Mouse (Mus musculus) cerebellum, postnatal 25 days (tissue): ENCODE data around the gene Atp6v1b1.

Source experiments
- DNase-seq, 2 experiments: peaks; one replicate each; pipeline ENCODE4 v3.0.0; 2021; ENCODE audit warnings: mixed read lengths in 2 of 2

Atp6v1b1 gene

DNA sequence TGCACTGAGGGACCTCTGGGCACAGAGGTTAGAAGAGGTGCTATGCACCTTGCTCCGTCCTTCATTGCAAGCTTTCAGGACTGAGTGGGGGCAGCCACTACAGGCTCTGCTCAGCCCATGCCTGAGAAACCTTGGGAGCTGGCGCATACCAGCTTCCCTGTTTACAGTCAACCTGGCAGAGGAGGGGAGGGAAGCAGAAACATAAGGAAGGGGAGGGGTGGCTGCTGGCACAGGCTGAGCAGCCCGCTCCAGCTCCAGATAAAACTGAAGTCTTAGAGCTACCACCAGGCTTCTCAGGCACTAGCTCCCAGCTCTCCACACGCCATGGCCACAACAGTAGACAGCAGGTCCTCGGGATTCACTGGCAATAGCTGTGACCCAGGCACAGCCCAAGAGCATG lies at the start of gene Atp6v1b1:
TSS of gene Atp6v1b1 (plus strand) at position 230 of the 400 bp plus-strand sequence.
- no peak for DNase-seq

DNA sequence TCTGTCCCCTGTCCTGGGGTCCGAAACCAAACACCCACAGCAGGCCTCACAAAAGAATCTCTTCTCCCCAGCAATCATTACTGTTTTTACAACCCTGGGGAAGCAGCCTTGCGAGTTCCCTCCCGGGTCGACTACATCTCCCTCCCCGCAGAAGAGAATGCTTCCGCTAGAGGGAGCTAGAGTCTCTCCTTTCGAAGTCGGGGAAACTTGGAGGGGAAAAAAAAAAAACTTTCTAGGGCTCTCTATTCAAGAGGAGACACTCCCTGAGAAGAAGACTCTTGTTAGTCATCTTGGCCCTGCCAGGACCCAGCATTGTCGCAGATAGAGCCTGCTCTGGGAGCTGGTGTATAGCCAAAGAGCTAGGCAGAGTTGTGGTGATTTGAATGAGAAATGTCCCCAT lies 49.0 kb upstream of the Atp6v1b1 start:
- peak; percentile 30 to 62 for DNase-seq

DNA sequence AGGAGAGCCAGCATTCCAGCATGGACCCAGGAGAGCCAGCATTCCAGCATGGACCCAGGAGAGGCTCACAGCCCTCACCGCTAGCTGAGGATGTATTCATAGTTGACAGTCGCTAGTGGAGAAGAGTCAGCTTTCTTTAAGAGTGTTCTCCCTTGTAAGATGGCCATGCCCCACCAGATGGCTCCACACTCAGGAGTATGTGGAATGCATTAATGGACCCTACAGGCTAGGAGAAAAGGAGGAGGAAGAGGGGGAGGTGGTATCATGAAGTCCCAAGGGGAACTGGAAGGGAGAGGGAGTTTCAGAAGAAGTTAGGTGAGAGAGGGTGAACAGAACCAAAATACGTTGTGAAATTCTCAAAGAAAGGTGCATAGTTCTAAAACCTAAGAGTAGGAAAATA lies 47.1 kb upstream of the Atp6v1b1 start:
- DNase-seq: no peak

DNA sequence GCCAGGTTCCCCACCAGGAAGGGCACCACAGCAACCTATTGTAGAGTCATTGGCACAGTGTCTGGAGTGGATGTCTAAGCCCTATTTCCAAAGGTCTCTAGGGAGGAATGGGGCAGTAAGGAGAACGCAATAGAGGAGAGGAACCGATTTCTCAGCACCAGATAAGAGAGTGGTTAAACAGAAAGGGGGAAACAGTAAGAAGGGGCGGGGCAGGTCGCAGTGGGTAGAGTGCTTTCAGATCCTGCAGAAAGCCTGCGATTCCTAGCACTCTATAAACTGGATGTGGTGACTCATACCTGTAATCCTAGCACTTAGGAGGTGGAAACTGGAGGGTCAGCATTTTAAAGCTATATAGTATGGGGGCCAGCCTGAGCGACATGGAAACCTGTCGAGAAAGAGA lies 46.1 kb upstream of the Atp6v1b1 start:
- no peak for DNase-seq

DNA sequence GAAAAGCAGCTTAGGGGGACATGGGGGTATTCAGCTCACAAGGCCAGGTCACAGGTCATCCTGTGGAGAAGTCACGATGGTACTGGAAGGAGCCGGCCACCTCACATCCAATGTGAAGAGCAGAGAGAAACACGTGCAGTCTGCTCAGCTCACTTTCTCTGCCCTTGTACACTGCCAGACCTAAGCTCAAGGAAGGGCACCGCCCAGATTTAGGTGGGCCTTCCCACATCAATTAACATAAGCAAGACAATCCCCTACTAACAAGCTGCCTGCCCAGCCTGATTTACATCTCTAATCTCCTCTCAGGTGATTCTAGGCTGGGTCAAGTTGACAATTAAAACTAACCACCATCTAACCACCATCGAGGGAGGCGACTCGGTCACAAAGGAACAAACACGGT lies 44.9 kb upstream of the Atp6v1b1 start:
- no peak for DNase-seq

DNA sequence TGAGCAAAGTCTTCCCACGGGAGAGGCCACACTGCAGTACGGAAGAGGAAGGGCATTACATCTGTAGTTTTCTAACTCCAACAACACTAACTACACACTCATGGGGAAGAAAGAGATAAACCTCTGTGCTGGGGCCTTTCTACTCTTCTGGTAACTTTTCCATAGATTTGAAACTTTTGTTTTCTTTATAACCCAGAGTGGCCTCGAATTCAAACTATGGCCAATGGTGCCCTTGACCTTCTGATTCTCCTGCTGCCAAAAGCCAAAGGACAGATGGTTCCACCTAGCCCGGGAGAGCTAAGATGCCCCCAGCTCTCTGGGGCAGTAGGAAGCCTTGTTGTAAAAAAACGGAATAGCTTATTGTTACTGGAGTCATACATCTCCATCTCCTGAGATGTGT lies 42.8 kb upstream of the Atp6v1b1 start:
- no peak for DNase-seq

DNA sequence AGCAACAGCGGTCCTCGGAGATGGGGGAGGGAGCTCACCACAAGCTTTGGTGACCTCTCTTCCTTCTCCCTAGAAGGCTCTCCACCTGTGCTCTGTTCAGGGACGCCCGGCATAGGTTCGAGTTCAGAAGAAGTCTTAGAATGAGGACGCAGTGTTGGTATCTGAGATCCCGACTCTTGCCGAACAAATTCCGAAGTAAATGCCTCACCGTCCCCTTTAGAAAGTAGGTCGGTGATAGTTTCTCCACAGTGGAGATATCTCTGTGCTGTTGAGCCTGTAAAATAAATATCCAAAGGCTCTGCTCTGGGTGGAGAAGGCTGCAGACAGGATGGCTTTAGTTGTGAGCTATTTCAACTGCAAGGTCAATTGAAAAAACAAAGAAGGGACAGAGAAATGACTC lies 41.8 kb upstream of the Atp6v1b1 start:
- DNase-seq: no peak

DNA sequence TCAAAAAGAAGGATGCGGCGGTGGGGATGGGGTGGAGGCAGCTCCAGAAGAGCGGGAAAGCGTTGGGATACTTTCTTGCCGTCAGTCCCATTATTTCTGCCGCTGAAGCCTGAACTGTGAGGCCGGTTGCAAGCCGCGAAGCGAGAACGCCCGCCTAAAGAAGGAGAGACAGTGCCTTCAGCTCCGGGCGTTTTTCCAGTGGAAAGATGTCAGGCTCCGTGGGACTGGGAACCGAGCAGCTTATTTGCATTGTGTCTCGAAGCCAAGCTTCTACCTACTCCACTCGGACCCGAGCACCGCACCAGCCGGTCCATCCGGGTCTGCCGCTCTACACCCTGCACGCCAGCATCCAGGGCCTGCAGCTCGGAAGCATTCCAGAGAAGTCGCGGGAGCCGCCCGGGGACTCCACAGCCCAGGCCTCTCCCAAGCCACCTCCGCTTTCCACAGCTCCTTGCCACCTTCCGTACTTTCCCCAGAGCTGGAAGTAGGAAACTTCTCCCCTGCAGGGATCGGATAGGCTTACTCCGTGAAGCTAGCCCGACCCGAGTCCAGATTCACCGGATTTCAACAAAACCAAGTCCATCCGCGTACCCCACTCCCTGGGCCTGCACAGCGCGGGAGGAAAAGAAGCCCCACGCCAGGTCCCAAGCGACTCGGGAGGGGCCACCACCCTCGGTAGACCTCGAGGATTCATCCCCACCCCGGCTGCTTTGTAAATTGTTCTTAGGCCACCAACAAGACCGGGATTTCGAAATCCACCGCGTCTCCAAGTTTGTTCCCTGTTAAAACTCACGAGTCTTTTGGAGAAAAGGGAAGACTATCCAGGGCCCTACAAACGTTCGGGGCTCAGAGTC lies 40.4 kb upstream of the Atp6v1b1 start:
- DNase-seq: peak; percentile 16 to 23

DNA sequence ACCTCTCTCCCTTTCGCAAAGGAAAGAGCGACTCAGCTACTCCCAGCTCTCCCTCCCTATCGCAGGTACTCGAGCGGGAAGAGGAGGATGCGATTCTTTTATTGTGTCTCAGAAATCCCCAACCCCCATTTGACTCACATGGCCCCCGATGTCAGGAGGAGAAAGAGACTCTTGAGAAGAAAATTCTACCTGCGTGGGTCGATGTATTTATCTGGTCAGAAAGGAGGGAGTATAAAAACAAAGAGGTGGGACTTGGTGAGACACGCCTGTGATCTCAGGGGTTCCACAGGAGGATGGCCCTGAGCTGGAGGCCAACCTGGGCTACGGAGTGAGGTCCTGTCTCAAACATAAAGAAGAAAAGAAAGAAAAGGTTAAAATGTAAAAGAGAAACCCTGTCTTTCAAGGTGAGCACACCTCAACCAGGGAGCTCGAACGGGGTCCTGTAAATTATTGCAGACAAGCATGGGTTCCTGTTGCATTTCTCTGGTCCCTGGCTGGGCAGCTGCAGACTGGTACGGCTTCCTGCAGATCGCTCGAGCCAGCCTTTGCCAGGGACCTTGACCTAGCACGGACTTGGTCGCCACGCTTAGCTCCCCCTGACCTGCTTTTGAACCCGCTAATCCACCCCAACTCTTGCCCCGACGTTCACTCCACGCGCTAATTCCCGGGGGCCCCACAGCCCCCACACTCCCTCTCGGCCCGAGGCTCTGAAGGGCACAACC lies 39.6 kb upstream of the Atp6v1b1 start:
- DNase-seq: peak in 1 of 2 experiments; percentile 27

DNA sequence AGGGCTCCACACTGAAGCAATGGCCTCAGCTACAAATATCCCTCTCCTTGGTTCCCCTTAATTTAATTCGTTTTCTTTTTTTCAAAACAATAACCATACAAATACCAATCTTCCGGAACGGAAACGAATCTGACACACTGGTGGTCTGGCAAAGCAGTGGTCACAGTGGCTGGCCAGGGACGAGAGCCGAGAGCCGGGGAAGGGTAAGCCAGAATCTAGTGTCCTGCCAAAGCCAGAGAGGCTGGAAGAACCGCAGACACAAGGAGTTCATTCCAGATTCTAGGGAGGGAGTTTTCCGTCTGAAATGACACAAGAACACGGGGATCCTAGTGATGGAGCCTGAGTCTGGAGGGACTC lies 39.1 kb upstream of the Atp6v1b1 start:
- no peak for DNase-seq

DNA sequence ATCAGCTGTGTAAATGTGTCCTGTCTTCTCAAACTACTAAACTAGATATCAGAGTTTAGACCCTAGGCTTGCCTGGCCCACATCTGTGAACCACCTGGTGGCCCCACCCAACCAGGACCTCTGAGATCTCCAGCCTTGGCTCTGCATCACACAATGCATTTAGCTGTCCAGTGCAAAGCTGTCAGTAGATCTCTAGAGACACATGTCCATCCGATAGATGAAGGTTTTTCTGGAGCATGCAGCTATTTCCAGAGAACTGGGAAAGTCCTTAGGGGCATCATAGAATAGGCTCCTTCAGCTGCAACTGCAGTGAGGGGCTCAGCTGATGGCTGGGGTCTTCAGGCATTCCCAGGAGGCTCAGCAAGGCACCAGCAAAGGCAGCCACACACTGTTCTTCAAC lies 38.5 kb upstream of the Atp6v1b1 start:
- no peak for DNase-seq

DNA sequence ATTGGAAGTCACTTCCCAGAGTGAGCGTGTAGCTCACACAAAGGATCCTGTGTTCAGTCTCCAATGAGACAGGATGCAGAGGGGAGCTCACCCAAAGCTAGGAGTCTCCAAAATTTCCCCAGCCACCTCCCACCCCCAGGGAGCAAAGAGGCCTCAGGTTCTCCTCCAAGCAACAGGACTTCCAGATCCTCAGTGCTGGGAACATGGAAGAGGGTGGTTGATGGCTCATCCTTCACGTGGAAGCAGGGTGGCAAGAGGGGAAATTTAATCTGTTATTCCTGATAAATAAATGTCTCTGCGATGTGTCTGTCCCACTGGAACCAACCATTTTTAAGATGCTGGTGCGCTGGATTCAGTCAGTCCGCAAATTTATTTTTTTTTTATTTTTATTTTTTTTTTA lies 38.1 kb upstream of the Atp6v1b1 start:
- DNase-seq: no peak

DNA sequence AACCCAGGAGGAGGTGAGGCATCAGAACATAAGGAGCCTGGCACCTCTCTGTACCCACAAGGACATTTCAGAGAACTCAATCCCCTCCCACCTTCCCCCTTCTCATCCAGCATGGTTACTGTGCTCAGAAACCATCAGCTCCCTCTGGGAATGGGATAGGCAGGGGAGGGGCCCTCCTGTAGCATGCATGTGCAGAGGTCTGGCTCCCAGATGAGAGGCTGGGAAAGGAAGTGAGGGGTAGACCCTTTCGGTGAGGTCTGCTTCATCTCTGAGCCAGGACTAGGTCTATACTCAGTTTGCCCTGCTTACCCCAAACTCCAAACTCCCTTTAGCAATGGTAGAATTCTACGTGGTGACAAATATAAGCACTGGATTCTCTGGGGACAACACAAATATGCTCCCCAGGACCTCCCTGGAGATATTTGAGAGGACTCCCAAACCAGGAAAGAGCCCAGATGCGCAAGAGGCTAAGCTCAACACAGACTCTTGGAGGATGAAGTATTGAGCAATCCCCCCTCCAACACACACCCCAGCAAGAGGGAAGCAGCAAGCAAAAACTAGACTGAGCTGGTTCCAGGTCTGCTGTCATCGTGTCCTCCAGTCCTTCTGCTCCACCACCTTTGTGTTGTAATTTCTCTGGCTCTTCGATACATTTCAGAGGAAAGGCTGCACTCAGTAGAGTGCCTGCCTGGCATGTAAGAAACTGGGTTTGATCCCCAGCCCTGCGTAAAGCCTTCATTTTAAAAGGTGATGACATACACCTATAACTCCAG lies 34.9 kb upstream of the Atp6v1b1 start:
- DNase-seq: no peak

DNA sequence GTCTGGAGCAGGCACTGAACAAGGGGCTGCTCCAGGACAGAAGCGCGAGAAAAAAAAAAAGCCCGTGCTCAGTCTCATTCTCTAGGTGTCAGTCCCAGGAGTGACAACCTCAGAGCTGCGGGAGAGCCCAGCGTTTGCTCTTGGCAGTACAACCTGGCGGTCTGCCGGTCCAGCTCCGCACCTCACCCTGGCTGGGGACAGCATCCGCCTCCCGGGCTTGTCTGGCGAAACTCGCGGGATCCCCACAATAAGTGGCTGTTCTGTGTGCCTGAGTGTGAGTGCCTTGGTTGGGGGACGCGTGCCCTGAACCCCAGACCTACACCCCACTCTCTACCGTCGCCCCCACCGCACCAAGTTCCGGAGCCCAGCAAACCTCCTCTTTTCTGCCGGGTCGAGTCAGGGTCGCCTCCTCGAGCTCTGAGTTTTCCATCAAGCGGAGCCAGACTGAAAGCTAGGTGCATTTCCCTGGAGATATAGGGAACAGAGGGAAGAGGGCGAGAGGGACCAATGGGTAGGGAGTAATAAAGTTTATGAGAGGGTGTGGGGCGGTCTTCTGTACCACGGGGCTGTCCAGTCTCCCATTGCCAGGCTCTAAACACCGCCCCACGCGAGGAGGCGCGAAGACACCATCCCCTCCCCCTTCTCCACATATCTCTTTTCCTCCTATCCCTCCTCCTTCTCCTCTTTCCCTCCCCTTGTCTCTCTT lies 32.3 kb upstream of the Atp6v1b1 start:
- no peak for DNase-seq

DNA sequence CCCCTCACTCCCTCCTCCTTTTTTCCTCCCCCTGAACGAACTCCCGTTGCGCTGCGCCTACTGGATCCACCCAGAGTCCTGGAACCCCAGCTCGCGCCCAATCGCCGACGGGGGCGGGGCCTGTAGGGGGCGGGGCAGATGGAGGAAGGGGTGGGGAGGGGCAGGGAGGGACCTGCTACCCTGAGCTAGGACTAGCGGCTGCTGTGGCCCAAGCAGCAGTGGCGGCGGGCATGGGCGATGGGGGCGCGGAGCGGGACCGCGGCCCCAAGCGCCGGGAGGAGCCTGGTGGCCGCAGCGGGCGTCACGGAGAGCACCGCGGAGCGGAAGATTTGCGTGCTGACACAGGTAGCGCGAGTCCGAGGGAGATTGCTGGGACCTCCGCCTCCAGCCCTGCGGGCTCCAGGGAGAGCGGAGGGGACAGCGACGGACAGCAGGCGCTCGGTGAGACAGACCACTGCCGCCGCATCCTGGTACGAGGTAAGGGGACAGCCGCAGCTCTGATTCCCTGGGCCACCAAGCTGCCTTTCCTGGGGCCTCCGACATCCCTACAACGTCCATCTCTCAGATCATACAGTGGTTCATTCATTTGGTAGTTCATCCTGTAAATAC lies 31.6 kb upstream of the Atp6v1b1 start, which contains the start of gene Vax2:
TSS of gene Vax2 (plus strand) at position 198 of the 609 bp plus-strand sequence.
- DNase-seq: peak; percentile 23 to 51

DNA sequence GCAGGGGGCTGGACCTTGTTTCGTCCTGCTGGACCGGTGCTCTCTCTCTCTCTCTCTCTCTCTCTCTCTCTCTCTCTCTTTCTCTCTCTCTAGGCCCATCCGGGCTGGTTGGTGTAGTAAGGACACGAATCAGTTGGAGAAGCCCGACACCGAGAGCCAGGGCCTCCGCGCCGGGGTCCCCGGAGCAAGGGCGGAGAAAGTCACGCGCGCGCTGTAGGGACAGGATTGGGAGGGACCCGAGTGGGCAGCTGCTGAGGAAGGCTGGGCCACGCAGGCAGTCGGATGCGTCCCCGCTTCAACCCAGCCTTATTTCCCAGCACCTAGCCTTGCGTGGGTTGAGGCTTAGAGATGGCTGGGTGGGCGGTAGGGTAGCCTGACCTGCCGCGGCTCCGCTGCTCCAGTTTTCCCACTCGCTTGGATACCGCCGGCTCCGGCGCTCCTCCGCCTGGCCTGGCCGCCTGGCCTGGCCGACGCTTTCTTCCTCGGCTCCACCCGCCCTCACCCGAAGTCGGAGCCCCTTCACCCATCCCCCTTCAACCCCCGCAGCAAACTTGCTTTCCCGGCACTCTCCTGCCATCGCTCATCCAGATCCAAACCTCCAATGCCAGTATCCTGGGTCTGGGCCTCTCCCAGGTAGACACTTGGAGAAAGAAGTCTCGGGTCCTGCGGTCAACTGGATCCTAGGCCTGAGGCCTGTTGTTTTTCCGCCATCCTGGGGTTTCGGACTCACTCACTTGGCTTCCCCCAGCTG lies 30.9 kb upstream of the Atp6v1b1 start:
- DNase-seq: no peak

DNA sequence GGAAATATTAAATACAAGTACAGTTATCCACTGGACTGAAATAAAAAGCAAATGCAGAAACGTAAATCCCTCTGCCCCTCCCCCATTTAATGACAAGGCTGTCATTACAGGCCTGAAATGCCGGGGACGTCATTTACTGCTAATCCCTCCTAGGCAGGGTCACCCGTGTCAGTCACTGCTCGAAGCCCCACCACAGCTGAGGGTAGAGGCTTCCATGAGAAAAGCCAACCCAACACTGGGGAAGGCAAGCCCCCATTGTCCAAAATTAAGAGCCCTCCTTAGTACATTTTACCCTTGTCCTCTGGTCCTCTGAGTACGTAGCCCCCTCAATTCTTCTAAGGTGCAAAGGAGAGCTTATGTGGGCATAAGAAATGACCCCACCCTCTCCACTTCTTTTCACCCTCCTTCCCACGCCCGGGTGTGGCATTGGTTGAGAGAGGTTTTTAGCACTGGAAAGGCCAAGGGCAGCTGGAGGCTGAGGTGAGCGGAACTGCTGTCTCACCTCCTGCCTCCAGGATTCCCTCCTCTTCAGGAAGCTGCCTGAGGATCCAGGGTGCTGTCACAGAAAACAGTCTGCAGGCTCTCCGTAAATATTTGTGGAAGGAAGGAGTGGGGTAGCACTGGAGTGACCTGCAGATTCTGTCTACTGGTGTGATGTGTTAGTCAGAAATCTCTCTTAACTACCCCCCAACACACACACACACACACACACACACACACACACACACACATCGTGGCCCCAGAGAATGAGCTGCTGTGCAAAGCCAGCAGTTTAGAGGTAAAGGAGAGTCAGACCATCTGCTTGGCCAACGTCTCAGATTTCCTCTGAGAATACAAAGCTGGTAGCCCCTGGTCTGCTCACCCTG lies 29.3 kb upstream of the Atp6v1b1 start:
- no peak for DNase-seq

DNA sequence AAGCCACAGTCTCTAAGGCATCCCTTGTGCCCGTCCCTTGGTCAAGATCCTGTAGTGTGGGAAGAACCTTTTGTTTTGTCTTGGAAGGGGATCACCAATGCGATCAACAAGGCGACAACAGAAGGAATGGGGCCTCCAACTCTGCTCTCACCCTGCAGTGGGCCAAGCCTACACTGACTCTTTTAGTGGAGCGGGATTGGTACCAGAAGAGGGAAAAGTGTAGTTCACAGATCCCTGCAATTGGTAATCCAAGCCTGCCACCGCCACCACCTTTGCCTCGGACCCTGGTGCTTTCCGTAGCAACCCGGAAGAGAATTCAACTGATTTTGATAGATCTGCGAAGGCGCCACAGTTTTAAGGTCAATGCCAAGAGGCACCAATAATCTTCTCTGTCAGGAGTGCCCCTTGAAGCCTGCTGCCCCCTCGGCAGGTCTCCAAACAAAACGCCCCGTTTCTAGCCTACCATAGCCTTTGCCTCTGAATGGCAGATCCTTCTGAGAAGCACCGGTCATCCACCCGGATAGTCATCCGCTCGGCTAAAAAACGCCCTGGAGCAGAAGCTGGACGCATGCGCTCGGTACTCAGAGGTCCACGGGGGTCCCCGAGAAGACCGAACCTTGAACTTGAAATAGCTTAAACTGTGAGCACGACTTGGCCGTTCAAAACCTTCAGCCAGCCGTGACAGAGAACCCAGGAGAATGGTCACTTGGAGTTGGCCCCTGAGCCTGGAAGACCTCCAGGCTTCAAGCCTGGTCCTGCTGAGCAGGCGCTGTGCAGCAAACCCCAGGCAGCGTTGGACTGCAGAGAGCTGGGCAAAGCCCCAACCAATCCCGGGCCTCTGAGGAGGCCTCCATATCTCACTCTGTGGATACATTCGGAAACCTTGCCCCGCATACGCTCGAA lies 28.3 kb upstream of the Atp6v1b1 start:
- DNase-seq: peak; percentile 39 to 42

DNA sequence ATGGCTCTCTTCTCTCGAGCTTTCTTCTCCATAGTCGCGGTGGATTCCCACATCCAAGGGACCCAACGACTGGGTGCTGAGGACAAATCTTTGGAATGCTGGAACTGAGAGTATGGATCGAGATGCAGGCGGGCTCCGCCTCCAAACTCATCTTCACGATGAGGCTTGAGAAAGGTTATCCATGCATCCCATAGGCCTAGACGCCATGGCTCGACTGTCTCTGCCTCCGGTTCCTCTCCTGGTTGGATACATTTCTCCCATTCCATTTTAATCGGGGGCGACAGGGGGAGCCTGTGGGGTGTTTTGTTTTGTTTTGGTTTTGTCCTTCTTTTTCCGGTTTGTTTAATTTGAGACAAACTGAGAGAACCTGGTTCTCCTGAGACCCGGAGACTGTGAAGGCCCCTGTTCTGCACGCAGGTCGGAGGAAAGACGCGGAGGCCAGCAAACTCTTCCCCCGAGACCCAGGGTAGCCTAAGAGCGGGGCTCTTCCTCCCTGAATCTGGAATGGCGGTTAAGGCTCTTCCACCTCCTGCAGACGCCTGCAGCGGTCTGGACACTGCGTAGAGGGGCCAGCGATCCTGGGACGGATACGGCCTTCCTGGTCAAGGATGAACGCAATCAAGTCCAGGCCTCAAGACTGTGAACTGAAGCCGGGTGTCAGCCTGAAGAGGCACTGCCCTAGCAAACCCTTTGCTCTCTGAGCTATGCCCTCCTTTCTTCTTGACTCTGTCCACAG lies 27.2 kb upstream of the Atp6v1b1 start:
- peak in 1 of 2 experiments; percentile 35 for DNase-seq
